Mouse (Mus musculus): ENCODE measurements around the gene Pcx. TPM values are rescaled to one million over a fixed set of nuclear protein-coding genes. Genes with fewer than 3 reads are reported as not detected.

Pcx gene
- polyA plus RNA-seq, 1 experiment from 2014 or later, result 18.4 TPM

- no peak for ATAC-seq (ENCODE audit: low read depth)
- H3K9ac ChIP-seq (ENCODE audit: low read depth, low read length), result no peak overlapping the region
- no peak overlapping the region for H3K4me3 ChIP-seq (ENCODE audit: low read depth, low read length)
- H3K4me2 ChIP-seq (ENCODE audit: low read depth, low read length), result no peak overlapping the region
- no peak overlapping the region for H3K27ac ChIP-seq (replicated peaks; ENCODE audit: low read depth, low read length)
- no peak for DNase-seq (ENCODE audit: low spot score)
- H3K27me3 ChIP-seq (replicated peaks; ENCODE audit: control insufficient read depth, insufficient read depth, low read length), result 0 out of 2 replicates have a peak, but pooled peaks cover 5% of the 10 kb centered on the region
- no peaks in the 10 kb centered on the region for H3K36me3 ChIP-seq (ENCODE audit: control insufficient read depth, insufficient read depth, low read length)
- WGBS, result 62% methylated on average over 4 of the region's 4 CpGs
- H3K9me3 ChIP-seq (ENCODE audit: control insufficient read depth, low read length), result no peaks in the 10 kb centered on the region
- H3K4me1 ChIP-seq (ENCODE audit: control insufficient read depth, insufficient read depth, low read length), result no peaks in the 10 kb centered on the region
These were observed 125.7 kb downstream of the Pcx start for GRCm38 (mm10) chr19:4635986-4636385.

GRCm38 (mm10) chr19:4644271-4644670 is 134.0 kb downstream of the Pcx start:
- WGBS, result 43% methylated on average over 10 of the region's 10 CpGs
- Histone ChIP-seq H3K9ac (ENCODE audit: low read depth, low read length) (no peak overlapping the region), H3K4me3 (ENCODE audit: low read depth, low read length) (no peak overlapping the region), H3K9me3 (ENCODE audit: control insufficient read depth, low read length) (no peaks in the 10 kb centered on the region), H3K36me3 (ENCODE audit: control insufficient read depth, insufficient read depth, low read length) (no peaks in the 10 kb centered on the region), H3K4me1 (ENCODE audit: control insufficient read depth, insufficient read depth, low read length) (no peaks in the 10 kb centered on the region), H3K27ac (replicated peaks; ENCODE audit: low read depth, low read length) (no peak overlapping the region), H3K4me2 (ENCODE audit: low read depth, low read length) (no peak overlapping the region), H3K27me3 (replicated peaks; ENCODE audit: control insufficient read depth, insufficient read depth, low read length) (no peaks in the 10 kb centered on the region)
- DNase-seq (ENCODE audit: low spot score), result no peak
- no peak for ATAC-seq (ENCODE audit: low read depth)

DNA sequence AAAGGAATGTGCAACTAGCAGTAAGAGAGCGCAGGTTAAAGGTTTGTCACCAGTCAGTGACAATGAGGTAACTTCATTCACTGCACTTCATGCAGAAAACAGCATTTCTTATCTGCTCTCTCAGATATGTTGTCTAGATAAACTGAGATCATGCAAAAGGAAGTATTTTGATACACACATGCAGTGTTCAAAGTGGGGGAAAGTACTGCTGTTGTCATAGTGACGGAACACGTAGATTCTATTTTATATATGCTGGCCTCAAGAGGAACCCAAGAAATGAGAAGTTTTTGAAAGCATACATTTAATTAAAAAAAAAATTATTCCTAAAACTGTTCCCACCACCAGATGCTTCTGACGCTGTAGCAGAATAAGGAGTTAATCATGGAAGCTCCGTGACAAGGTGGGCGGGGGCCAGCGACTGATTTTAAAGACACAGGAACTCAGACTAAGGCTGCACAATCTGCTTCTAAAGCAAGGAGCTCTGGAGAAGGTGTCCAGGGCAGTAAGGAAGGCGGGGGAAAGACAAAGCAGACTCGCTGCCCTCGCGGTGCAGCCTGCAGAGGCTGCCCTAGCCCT is 136.7 kb downstream of the Pcx start:
- H3K36me3 ChIP-seq (ENCODE audit: control insufficient read depth, insufficient read depth, low read length), result no peaks in the 10 kb centered on the region
- no peaks in the 10 kb centered on the region for H3K9me3 ChIP-seq (ENCODE audit: control insufficient read depth, low read length)
- H3K4me2 ChIP-seq (ENCODE audit: low read depth, low read length), result no peak overlapping the region
- no peaks in the 10 kb centered on the region for H3K27me3 ChIP-seq (replicated peaks; ENCODE audit: control insufficient read depth, insufficient read depth, low read length)
- DNase-seq (ENCODE audit: low spot score) (no peak), ATAC-seq (ENCODE audit: low read depth) (no peak)
- no peak overlapping the region for H3K27ac ChIP-seq (replicated peaks; ENCODE audit: low read depth, low read length)
- H3K9ac ChIP-seq (ENCODE audit: low read depth, low read length), result no peak overlapping the region
- 66% methylated on average over 11 of the region's 11 CpGs for WGBS
- H3K4me1 ChIP-seq (ENCODE audit: control insufficient read depth, insufficient read depth, low read length), result no peaks in the 10 kb centered on the region
- H3K4me3 ChIP-seq (ENCODE audit: low read depth, low read length), result no peak overlapping the region

GRCm38 (mm10) chr19:4658156-4658555 is 147.9 kb downstream of the Pcx start:
- Histone ChIP-seq H3K9me3 (ENCODE audit: control insufficient read depth, low read length) (no peaks in the 10 kb centered on the region), H3K36me3 (ENCODE audit: control insufficient read depth, insufficient read depth, low read length) (no peaks in the 10 kb centered on the region), H3K27me3 (replicated peaks; ENCODE audit: control insufficient read depth, insufficient read depth, low read length) (no peaks in the 10 kb centered on the region), H3K27ac (replicated peaks; ENCODE audit: low read depth, low read length) (no peak overlapping the region), H3K9ac (ENCODE audit: low read depth, low read length) (no peak overlapping the region), H3K4me2 (ENCODE audit: low read depth, low read length) (no peak overlapping the region), H3K4me1 (ENCODE audit: control insufficient read depth, insufficient read depth, low read length) (no peaks in the 10 kb centered on the region), H3K4me3 (ENCODE audit: low read depth, low read length) (no peak overlapping the region)
- DNase-seq (ENCODE audit: low spot score) (no peak), ATAC-seq (ENCODE audit: low read depth) (no peak)
- 90% methylated on average over 5 of the region's 5 CpGs for WGBS

- H3K27me3 ChIP-seq (replicated peaks; ENCODE audit: control insufficient read depth, insufficient read depth, low read length), result no peaks in the 10 kb centered on the region
- no peak overlapping the region for H3K27ac ChIP-seq (replicated peaks; ENCODE audit: low read depth, low read length)
- no peak overlapping the region for H3K9ac ChIP-seq (ENCODE audit: low read depth, low read length)
- no peak overlapping the region for H3K4me3 ChIP-seq (ENCODE audit: low read depth, low read length)
- H3K9me3 ChIP-seq (ENCODE audit: control insufficient read depth, low read length), result no peaks in the 10 kb centered on the region
- H3K4me1 ChIP-seq (ENCODE audit: control insufficient read depth, insufficient read depth, low read length), result no peaks in the 10 kb centered on the region
- no peak overlapping the region for H3K4me2 ChIP-seq (ENCODE audit: low read depth, low read length)
- ATAC-seq (ENCODE audit: low read depth) (no peak), DNase-seq (ENCODE audit: low spot score) (peak; percentile 14)
- no peaks in the 10 kb centered on the region for H3K36me3 ChIP-seq (ENCODE audit: control insufficient read depth, insufficient read depth, low read length)
These were observed 156.5 kb downstream of the Pcx start for GRCm38 (mm10) chr19:4666815-4667214.

- DNase-seq (ENCODE audit: low spot score) (no peak), ATAC-seq (ENCODE audit: low read depth) (no peak)
- WGBS, result 86% methylated on average over 4 of the region's 4 CpGs
- Histone ChIP-seq H3K36me3 (ENCODE audit: control insufficient read depth, insufficient read depth, low read length) (no peaks in the 10 kb centered on the region), H3K4me3 (ENCODE audit: low read depth, low read length) (no peak overlapping the region), H3K27me3 (replicated peaks; ENCODE audit: control insufficient read depth, insufficient read depth, low read length) (no peaks in the 10 kb centered on the region), H3K4me1 (ENCODE audit: control insufficient read depth, insufficient read depth, low read length) (no peaks in the 10 kb centered on the region), H3K9ac (ENCODE audit: low read depth, low read length) (no peak overlapping the region), H3K9me3 (ENCODE audit: control insufficient read depth, low read length) (no peaks in the 10 kb centered on the region), H3K4me2 (ENCODE audit: low read depth, low read length) (no peak overlapping the region), H3K27ac (replicated peaks; ENCODE audit: low read depth, low read length) (no peak overlapping the region)
These were observed 160.5 kb downstream of the Pcx start for GRCm38 (mm10) chr19:4670776-4671175.

Small RNA genes within 50 kb of the gene (microRNA-seq; reads per million reads assigned to microRNA genes)
- 0.50 reads per million for gene Mir6986 (ENCODE audit: borderline number of aligned reads)

Other genes with a start within 250 kb of the Pcx start
- gene Ssh3, start 241.3 kb upstream of the Pcx start, polyA plus RNA-seq (2014; fragmentation: Nextera tagmentation; extraction: Ambion mirVana), result 16.3 and 16.6 TPM in 2 replicates
- gene Ankrd13d, start 227.3 kb upstream of the Pcx start, polyA plus RNA-seq (2014; fragmentation: Nextera tagmentation; extraction: Ambion mirVana), result 7.6 and 9.0 TPM in 2 replicates
- 17.0 and 18.9 TPM in 2 replicates for gene Grk2, start 204.2 kb upstream of the Pcx start, polyA plus RNA-seq (2014; fragmentation: Nextera tagmentation; extraction: Ambion mirVana)
- 48.3 and 52.6 TPM in 2 replicates for gene Kdm2a, start 112.2 kb upstream of the Pcx start, polyA plus RNA-seq (2014; fragmentation: Nextera tagmentation; extraction: Ambion mirVana)
- gene Rhod, start 71.0 kb upstream of the Pcx start, polyA plus RNA-seq (2014; fragmentation: Nextera tagmentation; extraction: Ambion mirVana), result 30.0 and 40.4 TPM in 2 replicates
- gene Syt12, start 33.0 kb upstream of the Pcx start, polyA plus RNA-seq (2014; fragmentation: Nextera tagmentation; extraction: Ambion mirVana), result 0.90 and 1.9 TPM in 2 replicates
- gene 2010003K11Rik, start 11.9 kb upstream of the Pcx start, polyA plus RNA-seq (2014; fragmentation: Nextera tagmentation; extraction: Ambion mirVana), result not detected in 2 replicates
- gene Lrfn4, start 105.2 kb downstream of the Pcx start, polyA plus RNA-seq (2014; fragmentation: Nextera tagmentation; extraction: Ambion mirVana), result 7.4 and 9.7 TPM in 2 replicates
- 52.1 and 62.8 TPM in 2 replicates for gene Rce1, start 115.2 kb downstream of the Pcx start, polyA plus RNA-seq (2014; fragmentation: Nextera tagmentation; extraction: Ambion mirVana)
- gene Gm960, start 188.2 kb downstream of the Pcx start, polyA plus RNA-seq (2014; fragmentation: Nextera tagmentation; extraction: Ambion mirVana), result 3.9 and 4.6 TPM in 2 replicates
- gene Sptbn2, start 200.7 kb downstream of the Pcx start, polyA plus RNA-seq (2014; fragmentation: Nextera tagmentation; extraction: Ambion mirVana), result 3.7 and 4.0 TPM in 2 replicates
- gene Rbm4b, start 246.0 kb downstream of the Pcx start, polyA plus RNA-seq (2014; fragmentation: Nextera tagmentation; extraction: Ambion mirVana), result 41.1 and 50.0 TPM in 2 replicates

Data from embryonic facial prominence, embryonic 14.5 days (tissue).